Mouse (Mus musculus) forebrain, embryonic 15.5 days (tissue): Measurements from ENCODE around the gene Lclat1. TPM values are rescaled to one million over a fixed set of nuclear protein-coding genes. Genes with fewer than 3 reads are reported as not detected.

ENCODE experiments used
- ATAC-seq: fragments of 200-750 bp; cut with Nextera tagmentation; replicated peaks from 2 replicates; pipeline ENCODE4 v1.8.0; 2017; ENCODE audit warnings: mild to moderate bottlenecking, moderate TSS enrichment, moderate library complexity
- H3K27ac ChIP-seq: fragments of 300-500 bp; sonication (generic); replicated peaks from 2 replicates; pipeline ENCODE4 v1.5.1; 2015; ENCODE audit warnings: mild to moderate bottlenecking, inconsistent platforms
- H3K27me3 ChIP-seq: fragments of 300-500 bp; sonication (generic); 2 replicates; pipeline ENCODE4 v1.6.1; 2015; ENCODE audit warnings: inconsistent platforms
- H3K36me3 ChIP-seq: fragments of 300-500 bp; sonication (generic); 2 replicates; pipeline ENCODE4 v1.6.1; 2015; ENCODE audit warnings: mild to moderate bottlenecking, inconsistent platforms
- H3K4me1 ChIP-seq: fragments of 300-500 bp; sonication (generic); 2 replicates; pipeline ENCODE4 v1.6.1; 2015; ENCODE audit warnings: inconsistent platforms
- H3K4me2 ChIP-seq: fragments of 300-500 bp; sonication (generic); replicated peaks from 2 replicates; pipeline ENCODE4 v1.6.1; 2015; ENCODE audit warnings: mild to moderate bottlenecking, inconsistent platforms
- H3K4me3 ChIP-seq: fragments of 300-500 bp; sonication (generic); 2 replicates; pipeline ENCODE4 v1.5.1; 2015; ENCODE audit warnings: mild to moderate bottlenecking, inconsistent platforms
- H3K9ac ChIP-seq: fragments of 300-500 bp; sonication (generic); replicated peaks from 2 replicates; pipeline ENCODE4 v1.6.1; 2015; ENCODE audit warnings: mild to moderate bottlenecking, inconsistent platforms
- H3K9me3 ChIP-seq: fragments of 300-500 bp; sonication (generic); 2 replicates; pipeline ENCODE4 v1.6.1; 2016; ENCODE audit warnings: inconsistent platforms
- WGBS: fragments of 180-500 bp; shearing (Covaris S2); methylation state at CpG from one replicate; pipeline ENCODE4 v1.1.7; 2015; ENCODE audit warnings: mixed read lengths; 5-methylcytosine and 5-hydroxymethylcytosine counted together
- polyA plus RNA-seq: library from polyadenylated mRNA; unstranded; fragments of >200 nt; fragmentation: Nextera tagmentation; extraction: Ambion mirVana; gene quantifications from 2 replicates; pipeline ENCODE4 v1.2.1, GENCODE M21; 2015

Lclat1 gene
- polyA plus RNA-seq, 1 experiment from 2014 or later = 7.9 TPM

DNA sequence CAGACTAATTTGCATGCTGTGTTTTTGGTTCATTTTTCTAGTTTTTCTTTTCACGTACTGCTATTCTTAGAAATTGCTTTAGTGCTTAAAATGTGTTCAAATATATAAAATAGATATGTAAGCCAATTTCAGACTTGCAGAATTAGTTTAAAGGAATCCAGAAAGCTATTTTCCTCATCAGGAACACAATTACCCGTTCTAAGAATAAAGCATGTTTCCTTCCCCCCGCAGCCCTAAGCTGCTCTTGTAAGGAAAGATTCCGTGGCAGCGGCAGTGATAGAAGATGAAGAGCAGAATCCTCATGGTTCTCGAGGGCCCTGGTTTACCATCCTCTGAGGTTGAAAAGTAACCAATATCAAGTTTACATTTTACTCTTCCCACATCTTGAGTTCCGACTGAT lies 113.0 kb downstream of the Lclat1 start:
- H3K4me1 ChIP-seq = peaks cover 19% of the 10 kb centered on the region
- H3K27me3 ChIP-seq = no peaks in the 10 kb centered on the region
- no peak overlapping the region for H3K4me3 ChIP-seq
- no peak for ATAC-seq
- 0 out of 2 replicates have a peak overlapping the region, but pooled peaks have one; percentile 11 for H3K27ac ChIP-seq
- H3K9me3 ChIP-seq = no peaks in the 10 kb centered on the region
- H3K36me3 ChIP-seq = no peaks in the 10 kb centered on the region
- 55% methylated on average over 7 of the region's 7 CpGs for WGBS
- no peak overlapping the region for H3K9ac ChIP-seq
- no peak overlapping the region for H3K4me2 ChIP-seq

DNA sequence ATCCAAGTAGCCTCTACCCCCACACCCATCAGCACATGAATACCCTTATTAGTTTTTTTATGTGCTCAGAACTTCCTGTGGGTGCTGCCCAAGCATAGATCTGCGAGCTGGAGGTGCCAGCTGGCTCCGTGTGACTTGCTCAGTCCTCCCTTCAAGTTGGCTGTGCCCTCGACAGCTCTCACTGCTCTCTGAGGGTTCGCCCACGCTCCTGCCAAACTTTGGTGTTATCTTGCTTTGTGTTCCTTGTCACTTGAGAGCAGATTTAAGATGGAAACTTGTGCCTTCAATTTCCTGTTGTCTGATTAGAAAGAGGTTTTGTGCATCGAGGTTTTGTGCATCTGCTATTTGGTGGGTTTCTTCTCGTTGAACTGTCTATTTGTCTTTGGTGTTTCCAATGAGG lies 114.3 kb downstream of the Lclat1 start:
- no peak overlapping the region for H3K4me2 ChIP-seq
- no peaks in the 10 kb centered on the region for H3K27me3 ChIP-seq
- no peak for ATAC-seq
- 54% methylated on average over 7 of the region's 7 CpGs for WGBS
- H3K4me1 ChIP-seq = peaks cover 24% of the 10 kb centered on the region
- H3K27ac ChIP-seq = no peak overlapping the region
- H3K9ac ChIP-seq = no peak overlapping the region
- H3K36me3 ChIP-seq = no peaks in the 10 kb centered on the region
- no peaks in the 10 kb centered on the region for H3K9me3 ChIP-seq
- no peak overlapping the region for H3K4me3 ChIP-seq

DNA sequence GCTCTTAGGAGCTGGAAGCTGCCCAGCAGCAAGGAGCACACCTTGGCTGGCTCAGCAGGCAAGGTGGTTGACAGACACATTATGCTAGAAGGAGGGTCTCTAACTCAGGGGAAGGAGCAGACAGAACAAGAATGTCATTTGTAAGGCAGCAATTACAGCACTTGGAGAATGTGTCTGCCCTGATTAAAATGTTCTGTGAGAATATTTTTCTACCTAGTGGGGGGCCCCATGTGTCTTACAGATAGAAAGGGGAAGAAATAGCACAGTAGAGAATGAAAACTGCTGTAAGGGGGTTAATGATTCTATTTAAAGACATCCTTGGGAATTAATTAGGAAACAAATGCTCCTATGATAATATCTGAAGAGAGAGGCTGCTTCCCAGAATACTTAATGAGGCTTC lies 117.7 kb downstream of the Lclat1 start:
- no peak overlapping the region for H3K4me2 ChIP-seq
- no peak overlapping the region for H3K9ac ChIP-seq
- no peaks in the 10 kb centered on the region for H3K36me3 ChIP-seq
- peak; percentile 60 for ATAC-seq
- peaks cover 28% of the 10 kb centered on the region for H3K4me1 ChIP-seq
- no peaks in the 10 kb centered on the region for H3K9me3 ChIP-seq
- peak overlapping the region; percentile 87 for H3K27ac ChIP-seq
- no peaks in the 10 kb centered on the region for H3K27me3 ChIP-seq
- H3K4me3 ChIP-seq = no peak overlapping the region

DNA sequence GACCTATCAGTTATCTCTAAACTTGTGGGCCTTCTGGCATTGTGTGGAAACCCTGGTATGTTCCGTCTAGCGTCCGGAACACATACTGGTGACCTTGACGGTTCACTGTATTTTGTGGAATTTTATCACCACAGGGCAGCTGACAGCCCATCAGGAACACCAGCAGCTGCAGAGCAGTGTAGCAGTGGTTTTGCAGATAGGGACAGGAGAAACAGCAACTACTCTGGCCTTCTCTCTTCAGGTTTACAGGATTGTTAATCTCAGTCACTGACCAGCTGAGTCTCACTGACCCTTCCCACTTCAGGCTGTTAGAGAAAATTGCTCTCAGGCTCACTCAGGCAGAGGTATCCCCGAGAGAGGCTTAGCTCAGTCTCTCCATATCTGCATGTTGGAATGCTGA lies 118.2 kb downstream of the Lclat1 start:
- no peaks in the 10 kb centered on the region for H3K27me3 ChIP-seq
- no peak overlapping the region for H3K9ac ChIP-seq
- H3K4me2 ChIP-seq = no peak overlapping the region
- peaks cover 30% of the 10 kb centered on the region for H3K4me1 ChIP-seq
- 31% methylated on average over 5 of the region's 5 CpGs for WGBS
- peak overlapping the region; percentile 87 for H3K27ac ChIP-seq
- no peaks in the 10 kb centered on the region for H3K36me3 ChIP-seq
- no peak overlapping the region for H3K4me3 ChIP-seq
- no peaks in the 10 kb centered on the region for H3K9me3 ChIP-seq
- peak; percentile 21; the same call in 1 of the 2 replicates for ATAC-seq

DNA sequence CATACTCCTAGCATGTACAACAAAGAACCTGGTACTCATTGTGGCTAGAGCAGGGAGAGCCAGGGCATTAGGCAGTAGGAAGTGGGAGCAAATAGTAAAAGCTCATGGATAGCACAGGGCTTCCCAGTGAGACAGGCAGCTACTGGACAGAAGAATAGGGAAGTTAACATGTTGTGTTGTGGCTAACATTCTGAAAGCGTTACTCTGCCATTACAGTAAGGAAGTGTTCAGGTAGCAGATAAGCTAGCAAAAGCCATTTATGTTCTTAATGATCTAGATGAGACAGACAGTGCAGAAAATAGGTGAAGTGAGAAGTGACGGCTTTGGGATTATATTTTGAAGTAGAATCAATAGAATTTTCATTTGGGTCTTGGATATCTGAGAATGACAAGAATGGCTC lies 118.8 kb downstream of the Lclat1 start:
- Histone ChIP-seq H3K27ac (peak overlapping the region; percentile 87), H3K4me2 (no peak overlapping the region), H3K9me3 (no peaks in the 10 kb centered on the region), H3K4me3 (no peak overlapping the region), H3K9ac (no peak overlapping the region), H3K27me3 (no peaks in the 10 kb centered on the region), H3K36me3 (no peaks in the 10 kb centered on the region), H3K4me1 (peaks cover 30% of the 10 kb centered on the region)
- 92% methylated on average over 2 of the region's 2 CpGs for WGBS
- ATAC-seq = no peak

DNA sequence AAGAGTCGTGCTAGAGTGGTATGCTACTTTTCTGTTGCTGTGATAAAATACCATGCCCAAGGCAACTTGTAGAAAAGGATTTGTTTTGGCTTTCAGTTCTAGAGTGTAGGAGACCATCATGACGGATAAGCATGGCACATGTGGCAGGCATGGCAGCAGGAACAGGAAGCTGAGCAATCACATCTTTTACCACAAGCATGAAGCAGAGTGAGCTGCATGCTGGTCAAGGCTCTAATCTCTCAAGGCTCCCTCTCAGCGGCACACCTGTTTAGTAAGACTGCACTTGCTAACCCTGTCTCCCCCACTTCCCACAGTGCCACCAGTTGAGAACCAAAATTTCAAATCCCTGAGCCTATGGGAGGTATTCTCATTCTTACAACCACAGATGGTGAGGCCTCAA lies 119.6 kb downstream of the Lclat1 start:
- Histone ChIP-seq H3K27ac (no peak overlapping the region), H3K4me2 (no peak overlapping the region), H3K36me3 (no peaks in the 10 kb centered on the region), H3K27me3 (no peaks in the 10 kb centered on the region), H3K9me3 (no peaks in the 10 kb centered on the region), H3K4me1 (peaks cover 26% of the 10 kb centered on the region), H3K9ac (no peak overlapping the region), H3K4me3 (no peak overlapping the region)
- WGBS = 97% methylated on average over 3 of the region's 3 CpGs
- no peak for ATAC-seq

DNA sequence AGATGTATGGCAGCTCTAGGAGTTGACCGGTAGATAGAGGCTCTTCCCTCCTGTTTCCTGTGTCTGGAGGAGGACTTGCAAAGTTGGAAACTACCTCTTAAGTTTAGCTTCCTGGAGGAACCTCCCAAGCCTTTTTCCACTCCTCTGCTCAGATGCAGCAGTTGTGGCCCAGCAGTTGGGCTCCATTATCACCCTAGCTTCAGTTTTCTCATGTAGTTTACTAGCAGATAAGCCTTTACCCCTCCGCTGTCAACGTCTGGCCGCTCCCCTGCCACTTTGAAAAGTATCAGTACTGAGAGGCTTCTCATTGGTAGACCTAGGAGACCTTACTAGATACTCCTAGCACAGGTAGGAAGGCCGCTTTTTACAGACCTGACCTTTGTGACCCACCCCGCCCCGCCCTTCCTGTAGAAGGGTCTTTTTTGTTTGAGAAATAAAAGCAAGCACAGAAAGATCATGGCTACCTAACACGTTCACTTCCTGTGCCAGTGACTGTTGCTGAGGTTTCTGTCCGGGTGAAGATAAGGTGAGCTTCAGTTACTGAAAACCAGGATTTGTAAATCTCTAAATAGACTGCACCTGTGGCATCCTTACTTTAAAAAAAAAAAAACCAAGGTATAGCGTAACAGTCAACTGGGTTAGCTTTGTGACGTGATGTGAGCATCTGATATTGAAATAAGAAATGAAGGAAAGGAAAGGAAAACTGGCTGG lies 121.8 kb downstream of the Lclat1 start:
- Histone ChIP-seq H3K36me3 (no peaks in the 10 kb centered on the region), H3K9ac (no peak overlapping the region), H3K4me3 (no peak overlapping the region), H3K4me2 (no peak overlapping the region), H3K4me1 (peaks cover 22% of the 10 kb centered on the region), H3K27me3 (no peaks in the 10 kb centered on the region), H3K27ac (no peak overlapping the region), H3K9me3 (no peaks in the 10 kb centered on the region)
- no peak for ATAC-seq
- 94% methylated on average over 11 of the region's 11 CpGs for WGBS

DNA sequence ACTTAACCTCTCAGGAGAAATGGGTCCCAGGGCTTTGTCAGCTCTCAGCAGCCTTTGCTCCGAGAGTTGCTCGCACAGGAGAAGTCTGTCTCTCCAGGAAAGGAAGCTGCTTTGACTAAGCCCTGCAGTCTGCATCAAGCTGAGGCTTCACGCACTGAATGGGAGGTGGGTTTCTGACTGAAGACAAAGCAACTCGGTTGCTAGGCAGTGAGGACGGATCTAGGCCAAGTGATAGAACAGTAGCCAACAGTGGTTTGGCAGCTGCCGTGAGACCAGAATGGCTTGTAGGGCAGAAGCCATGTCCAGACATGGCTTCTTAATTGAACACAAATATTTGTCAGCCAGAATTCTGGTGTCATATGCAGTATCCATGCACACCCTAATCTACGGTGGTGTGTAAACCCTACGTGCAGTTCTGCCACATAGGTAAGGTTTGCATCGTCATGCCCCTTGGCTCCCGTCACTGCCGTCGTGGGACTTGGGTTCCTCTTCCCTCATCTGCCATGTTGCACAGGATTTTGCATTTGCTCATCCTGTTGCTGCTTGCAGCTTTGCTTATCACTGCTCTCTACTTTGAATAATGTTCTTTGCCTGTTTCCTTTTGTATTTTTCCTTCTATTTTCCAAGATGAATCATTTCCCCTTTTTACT lies 122.7 kb downstream of the Lclat1 start:
- no peak overlapping the region for H3K9ac ChIP-seq
- 58% methylated on average over 12 of the region's 12 CpGs for WGBS
- H3K4me2 ChIP-seq = no peak overlapping the region
- H3K9me3 ChIP-seq = no peaks in the 10 kb centered on the region
- H3K27me3 ChIP-seq = no peaks in the 10 kb centered on the region
- no peak; the same call in 1 of the 2 replicates for ATAC-seq
- peak overlapping the region; percentile 31; the same call in 1 of the 2 replicates for H3K27ac ChIP-seq
- peaks cover 13% of the 10 kb centered on the region for H3K4me1 ChIP-seq
- no peak overlapping the region for H3K4me3 ChIP-seq
- no peaks in the 10 kb centered on the region for H3K36me3 ChIP-seq

DNA sequence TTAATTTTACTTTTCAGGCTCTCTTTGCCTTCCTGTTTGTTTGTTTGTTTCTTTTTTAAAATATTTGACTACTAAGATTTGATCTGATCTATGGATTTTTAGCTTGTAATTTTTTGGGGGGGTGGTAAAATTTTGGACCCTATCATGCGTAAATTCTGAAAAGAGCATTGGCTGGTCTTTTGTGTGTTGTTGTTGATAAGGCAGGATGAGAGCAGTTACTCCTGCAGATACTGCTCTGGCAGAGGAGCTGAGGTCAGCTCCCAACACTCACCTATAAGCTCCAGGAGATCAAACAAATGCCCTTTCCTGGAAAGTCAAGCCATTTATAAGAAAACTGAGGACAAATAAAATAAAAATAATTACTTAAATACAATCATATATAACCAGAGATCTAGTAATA lies 123.6 kb downstream of the Lclat1 start:
- Histone ChIP-seq H3K4me2 (no peak overlapping the region), H3K4me3 (no peak overlapping the region), H3K27ac (no peak overlapping the region), H3K36me3 (no peaks in the 10 kb centered on the region), H3K9me3 (no peaks in the 10 kb centered on the region), H3K4me1 (peaks cover 7% of the 10 kb centered on the region; the same call in 1 of the 2 replicates), H3K27me3 (no peaks in the 10 kb centered on the region), H3K9ac (no peak overlapping the region)
- 94% methylated on average over 1 of the region's 1 CpGs for WGBS
- no peak for ATAC-seq

DNA sequence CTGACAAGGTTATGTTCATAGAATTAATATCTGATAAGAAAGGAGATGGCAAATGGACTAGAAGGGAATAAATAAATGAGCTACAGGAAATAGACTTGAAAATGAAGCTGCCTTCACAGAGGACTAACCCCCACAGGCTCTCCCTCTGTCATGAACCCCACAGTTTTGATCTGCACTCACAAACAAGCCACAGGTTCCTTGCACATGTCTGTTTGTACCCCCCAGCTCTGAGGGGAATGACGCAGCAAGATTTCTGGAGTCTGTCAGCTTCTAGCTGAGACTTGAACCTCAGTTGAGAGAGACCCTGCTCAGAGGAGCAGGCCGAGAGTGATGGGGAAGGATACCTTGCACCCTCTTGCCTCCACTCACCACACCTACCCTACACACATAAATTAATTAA lies 124.8 kb downstream of the Lclat1 start:
- H3K27ac ChIP-seq = no peak overlapping the region
- H3K9me3 ChIP-seq = no peaks in the 10 kb centered on the region
- peaks cover 11% of the 10 kb centered on the region; the same call in 1 of the 2 replicates for H3K4me1 ChIP-seq
- no peak overlapping the region for H3K9ac ChIP-seq
- no peak overlapping the region for H3K4me3 ChIP-seq
- no peak overlapping the region for H3K4me2 ChIP-seq
- no peak for ATAC-seq
- no peaks in the 10 kb centered on the region for H3K27me3 ChIP-seq
- no peaks in the 10 kb centered on the region for H3K36me3 ChIP-seq
- 96% methylated on average over 2 of the region's 2 CpGs for WGBS

DNA sequence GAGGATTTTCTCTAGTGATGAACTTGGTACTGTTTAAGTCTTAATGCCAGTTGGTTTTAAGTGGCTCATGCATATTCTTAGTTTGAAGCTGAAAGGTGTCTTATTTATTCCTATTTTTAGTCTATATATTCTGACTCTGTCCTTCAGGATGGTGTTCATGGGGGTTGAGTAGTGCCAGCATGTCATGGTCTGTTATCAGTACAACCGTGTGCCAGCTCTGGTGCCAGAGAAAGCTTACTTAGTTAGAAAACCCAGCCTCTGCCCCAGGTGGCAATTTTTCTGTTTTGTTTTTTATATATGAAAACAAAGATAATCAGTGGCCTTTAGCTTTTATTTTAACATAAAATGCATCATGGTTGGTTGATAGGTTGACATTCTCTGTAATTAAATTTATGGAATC lies 126.2 kb downstream of the Lclat1 start:
- Histone ChIP-seq H3K27me3 (no peaks in the 10 kb centered on the region), H3K4me1 (peaks cover 11% of the 10 kb centered on the region; the same call in 1 of the 2 replicates), H3K9ac (no peak overlapping the region), H3K9me3 (no peaks in the 10 kb centered on the region), H3K4me2 (no peak overlapping the region), H3K27ac (no peak overlapping the region), H3K36me3 (no peaks in the 10 kb centered on the region), H3K4me3 (no peak overlapping the region)
- no peak for ATAC-seq
- 94% methylated on average over 1 of the region's 1 CpGs for WGBS

DNA sequence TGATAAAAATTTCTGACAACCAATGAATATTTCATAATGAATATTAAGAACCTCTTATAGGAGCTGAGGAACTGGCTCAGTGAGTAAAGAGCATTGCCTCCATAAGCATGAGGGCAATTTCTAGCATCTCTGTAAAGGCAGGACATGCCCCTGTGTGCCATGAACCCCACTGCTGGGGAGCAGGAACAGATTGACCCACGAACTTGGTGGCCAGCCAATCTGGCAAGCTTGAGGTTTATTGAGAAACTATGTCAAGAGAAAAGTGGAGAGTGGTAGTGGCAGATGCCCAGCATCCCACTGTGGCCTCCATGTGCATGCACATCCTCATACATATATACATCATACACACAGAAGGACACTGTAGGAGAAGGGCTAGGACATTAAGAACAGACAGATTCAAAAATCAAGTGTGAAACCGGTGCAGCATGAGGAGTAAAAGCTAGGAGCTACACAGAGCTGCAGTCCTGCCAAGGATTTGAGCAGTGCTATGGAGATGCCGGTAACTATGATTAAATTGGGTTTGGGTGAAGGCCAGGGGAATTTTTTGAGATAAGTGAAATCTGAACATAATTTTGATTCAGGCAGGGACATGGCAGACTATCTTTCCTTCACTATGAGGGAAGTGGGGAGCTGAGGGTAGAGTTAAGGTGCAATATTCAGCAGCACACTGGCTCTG lies 129.5 kb downstream of the Lclat1 start:
- no peak overlapping the region for H3K4me3 ChIP-seq
- no peaks in the 10 kb centered on the region for H3K27me3 ChIP-seq
- 0 out of 2 replicates have a peak, but pooled peaks cover 5% of the 10 kb centered on the region for H3K4me1 ChIP-seq
- no peak overlapping the region for H3K27ac ChIP-seq
- 73% methylated on average over 3 of the region's 3 CpGs for WGBS
- H3K36me3 ChIP-seq = no peaks in the 10 kb centered on the region
- no peak overlapping the region for H3K9ac ChIP-seq
- peak; percentile 38; the same call in 1 of the 2 replicates for ATAC-seq
- no peaks in the 10 kb centered on the region for H3K9me3 ChIP-seq
- H3K4me2 ChIP-seq = no peak overlapping the region
